Mouse (Mus musculus): ENCODE measurements at regions not wholly inside any gene's neighbourhood (a gene's known extent, or its start where the extent isn't known, plus 50 kb on each side); places are given as distances from the start of the nearest gene placed in this dataset.

DNA sequence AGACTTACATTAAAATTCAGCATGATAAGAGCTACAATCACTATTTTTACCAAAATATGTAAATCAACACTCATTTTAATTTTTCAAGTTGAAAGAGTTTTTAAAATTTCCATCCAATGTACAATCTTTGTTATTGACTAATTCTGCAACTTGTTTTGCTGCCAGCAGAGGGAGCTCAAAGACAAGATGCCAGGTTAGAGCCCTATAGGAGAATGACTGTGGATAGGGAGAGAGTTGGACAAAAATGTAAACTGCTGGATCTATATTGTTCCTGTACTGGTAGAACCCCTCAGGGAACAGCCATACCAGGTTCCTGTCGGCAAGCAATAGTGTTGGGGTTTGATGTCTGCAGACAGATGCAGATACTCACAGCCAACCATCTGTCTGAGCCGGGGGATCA lies 288.8 kb upstream of the 4930550L24Rik start:
- no peak overlapping the region for H3K4me3 ChIP-seq (ENCODE audit: low read depth, low read length)
- H3K9ac ChIP-seq (ENCODE audit: low read depth, low read length), result no peak overlapping the region
- no peaks in the 10 kb centered on the region for H3K36me3 ChIP-seq (ENCODE audit: control insufficient read depth, insufficient read depth, low read length)
- ATAC-seq (ENCODE audit: low read depth) (no peak), DNase-seq (ENCODE audit: low spot score) (peak; percentile 8)
- H3K4me1 ChIP-seq (ENCODE audit: control insufficient read depth, insufficient read depth, low read length), result no peaks in the 10 kb centered on the region
- H3K9me3 ChIP-seq (ENCODE audit: control insufficient read depth, low read length), result no peaks in the 10 kb centered on the region
- H3K27me3 ChIP-seq (replicated peaks; ENCODE audit: control insufficient read depth, insufficient read depth, low read length), result no peaks in the 10 kb centered on the region
- no peak overlapping the region for H3K4me2 ChIP-seq (ENCODE audit: low read depth, low read length)
- H3K27ac ChIP-seq (replicated peaks; ENCODE audit: low read depth, low read length), result no peak overlapping the region
- 55% methylated on average over 2 of the region's 2 CpGs for WGBS
